In genomic region chr12:85146355-85146754, GRCm38 (mm10) we compare ENCODE assay signal across 12 mouse cellular contexts. TPM values are rescaled to one million over a fixed set of nuclear protein-coding genes. Genes with fewer than 3 reads are reported as not detected.
DNase-seq lines count a peak whose midpoint lies in the region; ATAC-seq and TF ChIP-seq lines count a peak whose summit lies in the region.
"Had no signal": no experiment of that assay in that cellular context is flagged by ENCODE, and none has a peak within 500 bp of the region (broad histone marks: within the 10 kb centered on the region; RNA-seq: fewer than 3 reads in every experiment).

No protein-coding gene starts in this region.

- 34% methylated on average over 9 of the region's 11 CpGs for WGBS in hindbrain, embryonic 13.5 days
- WGBS in hindbrain, embryonic 14.5 days, result 39% methylated on average over 9 of the region's 11 CpGs
- WGBS in lung, postnatal 0 days, result 26% methylated on average over 10 of the region's 11 CpGs
- 31% methylated on average over 9 of the region's 11 CpGs for WGBS in heart, embryonic 16.5 days
- 21% methylated on average over 10 of the region's 11 CpGs for WGBS in stomach, embryonic 16.5 days

- TF ChIP-seq CTCF in lung, postnatal 0 days (IDR thresholded peaks at IDR 0.05), result no peak

- H3K4me1 ChIP-seq in hindbrain, embryonic 13.5 days (replicated peaks), result peaks cover 37% of the 10 kb centered on the region
- peaks cover 14% of the 10 kb centered on the region for H3K4me1 ChIP-seq in hindbrain, embryonic 14.5 days (replicated peaks; ENCODE audit: control insufficient read depth, insufficient read depth, low read length)
- no peaks in the 10 kb centered on the region for H3K4me1 ChIP-seq in lung, postnatal 0 days (ENCODE audit: insufficient read depth, low read depth, low read length)
- peaks cover 18% of the 10 kb centered on the region for H3K4me1 ChIP-seq in heart, embryonic 16.5 days (ENCODE audit: control insufficient read depth, insufficient read depth, low read length)
- peaks cover 12% of the 10 kb centered on the region for H3K4me1 ChIP-seq in stomach, embryonic 16.5 days (ENCODE audit: control insufficient read depth, insufficient read depth, low read length)

- H3K9me3 ChIP-seq in hindbrain, embryonic 13.5 days, result 0 out of 2 replicates have a peak, but pooled peaks cover 4% of the 10 kb centered on the region
- no peaks in the 10 kb centered on the region for H3K9me3 ChIP-seq in hindbrain, embryonic 14.5 days (ENCODE audit: control insufficient read depth, low read length)
- H3K9me3 ChIP-seq in lung, postnatal 0 days (ENCODE audit: low read length), result no peaks in the 10 kb centered on the region
- no peaks in the 10 kb centered on the region for H3K9me3 ChIP-seq in heart, embryonic 16.5 days (replicated peaks; ENCODE audit: control insufficient read depth, low read length)
- H3K9me3 ChIP-seq in stomach, embryonic 16.5 days (replicated peaks; ENCODE audit: control insufficient read depth, low read length), result no peaks in the 10 kb centered on the region

- no peak for DNase-seq in hindbrain, embryonic 14.5 days (ENCODE audit: low spot score)
- DNase-seq in lung, postnatal 0 days (ENCODE audit: low spot score), result peak; percentile 80
- DNase-seq in lung, adult 18-20 months, result no peak
- DNase-seq in adrenal gland, adult 18-20 months (ENCODE audit: low spot score in 2 of 2), result no peak
- DNase-seq in ovary, adult 18-20 months (ENCODE audit: low spot score), result no peak
- DNase-seq: adrenal gland, postnatal 14 days; cerebellum, adult 2 months; right cerebral cortex, postnatal 4 days had no signal

- no peak for TF ChIP-seq EP300 in lung, postnatal 0 days (IDR thresholded peaks at IDR 0.05)

- H3K36me3 ChIP-seq in hindbrain, embryonic 13.5 days, result peaks cover 22% of the 10 kb centered on the region
- peaks cover 15% of the 10 kb centered on the region for H3K36me3 ChIP-seq in hindbrain, embryonic 14.5 days (replicated peaks; ENCODE audit: control insufficient read depth, insufficient read depth)
- no peaks in the 10 kb centered on the region for H3K36me3 ChIP-seq in lung, postnatal 0 days (ENCODE audit: insufficient read depth, low read length)
- H3K36me3 ChIP-seq in heart, embryonic 16.5 days (ENCODE audit: control insufficient read depth, insufficient read depth), result no peaks in the 10 kb centered on the region
- H3K36me3 ChIP-seq in stomach, embryonic 16.5 days (ENCODE audit: control insufficient read depth, insufficient read depth, low read length), result no peaks in the 10 kb centered on the region

- H3K4me2 ChIP-seq in hindbrain, embryonic 13.5 days, result no peak overlapping the region
- no peak overlapping the region for H3K4me2 ChIP-seq in hindbrain, embryonic 14.5 days (replicated peaks)
- H3K4me2 ChIP-seq in lung, postnatal 0 days (replicated peaks; ENCODE audit: low read depth, low read length), result no peak overlapping the region
- no peak overlapping the region for H3K4me2 ChIP-seq in heart, embryonic 16.5 days (ENCODE audit: low read depth, low read length)
- H3K4me2 ChIP-seq in stomach, embryonic 16.5 days (ENCODE audit: low read depth, low read length), result no peak overlapping the region
- H3K4me2 ChIP-seq: midbrain, embryonic 11.5 days had no signal

- no peak for ATAC-seq in hindbrain, embryonic 13.5 days (ENCODE audit: low FRiP score)
- no peak for ATAC-seq in hindbrain, embryonic 14.5 days (ENCODE audit: low FRiP score)
- ATAC-seq in lung, postnatal 0 days, result peak; percentile 61
- 0 out of 2 replicates have a peak, but pooled peaks have one; percentile 12 for ATAC-seq in heart, embryonic 16.5 days (replicated peaks; ENCODE audit: extremely low read depth, insufficient read depth, low FRiP score)
- peak; percentile 35; the same call in 1 of the 2 replicates for ATAC-seq in stomach, embryonic 16.5 days (ENCODE audit: insufficient read depth, low FRiP score)

- peak overlapping the region; percentile 19; the same call in 1 of the 2 replicates for H3K27ac ChIP-seq in hindbrain, embryonic 13.5 days
- H3K27ac ChIP-seq in hindbrain, embryonic 14.5 days, result no peak overlapping the region
- no peak overlapping the region for H3K27ac ChIP-seq in lung, postnatal 0 days (ENCODE audit: low read length)
- H3K27ac ChIP-seq in heart, embryonic 16.5 days (ENCODE audit: low read length), result no peak overlapping the region
- peak overlapping the region; percentile 68; the same call in 1 of the 2 replicates for H3K27ac ChIP-seq in stomach, embryonic 16.5 days (ENCODE audit: low read length)

- no peak overlapping the region for H3K9ac ChIP-seq in hindbrain, embryonic 13.5 days
- no peak overlapping the region for H3K9ac ChIP-seq in hindbrain, embryonic 14.5 days
- H3K9ac ChIP-seq in lung, postnatal 0 days (replicated peaks; ENCODE audit: low read depth), result no peak overlapping the region
- H3K9ac ChIP-seq in heart, embryonic 16.5 days (ENCODE audit: low read length), result no peak overlapping the region
- no peak overlapping the region for H3K9ac ChIP-seq in stomach, embryonic 16.5 days (ENCODE audit: low read length)

- H3K4me3 ChIP-seq in hindbrain, embryonic 13.5 days, result no peak overlapping the region
- no peak overlapping the region for H3K4me3 ChIP-seq in hindbrain, embryonic 14.5 days (replicated peaks; ENCODE audit: low read length)
- no peak overlapping the region for H3K4me3 ChIP-seq in lung, postnatal 0 days (ENCODE audit: low read depth, low read length)
- no peak overlapping the region for H3K4me3 ChIP-seq in heart, embryonic 16.5 days (ENCODE audit: low read length)
- no peak overlapping the region for H3K4me3 ChIP-seq in stomach, embryonic 16.5 days (replicated peaks; ENCODE audit: low read length)

- H3K27me3 ChIP-seq in hindbrain, embryonic 13.5 days, result peaks cover 6% of the 10 kb centered on the region; the same call in 1 of the 2 replicates
- no peaks in the 10 kb centered on the region for H3K27me3 ChIP-seq in hindbrain, embryonic 14.5 days (ENCODE audit: control insufficient read depth, insufficient read depth, low read length)
- no peaks in the 10 kb centered on the region for H3K27me3 ChIP-seq in lung, postnatal 0 days (replicated peaks; ENCODE audit: insufficient read depth, low read length)
- H3K27me3 ChIP-seq in heart, embryonic 16.5 days (ENCODE audit: control insufficient read depth, insufficient read depth, low read length), result no peaks in the 10 kb centered on the region; the same call in 1 of the 2 replicates
- H3K27me3 ChIP-seq in stomach, embryonic 16.5 days (ENCODE audit: control insufficient read depth, insufficient read depth, low read length), result peaks cover 11% of the 10 kb centered on the region

RNA-seq across cellular contexts. Expression of gene Rps6kl1, which starts 4.7 kb away (rescaled TPM):
- polyA plus RNA-seq in hindbrain, embryonic 13.5 days (2015; fragmentation: Nextera tagmentation; extraction: Ambion mirVana), result 23.3 and 24.1 TPM in 2 replicates
- polyA plus RNA-seq in hindbrain, embryonic 14.5 days (2014; fragmentation: Nextera tagmentation; extraction: Ambion mirVana), result 22.9 and 24.1 TPM in 2 replicates
- 0.82 and 0.83 TPM in 2 replicates for polyA plus RNA-seq in lung, postnatal 0 days (2015; fragmentation: Nextera tagmentation; extraction: Ambion mirVana)
- polyA plus RNA-seq in heart, embryonic 16.5 days (2015; fragmentation: Nextera tagmentation; extraction: Ambion mirVana), result 1.6 and 2.5 TPM in 2 replicates
- polyA plus RNA-seq in stomach, embryonic 16.5 days (2015; fragmentation: Nextera tagmentation; extraction: Ambion mirVana), result 1.3 and 1.8 TPM in 2 replicates
- 1 to 10 TPM in 1 of 2 experiments, under 1 TPM in 1; 0.80 to 1.3 TPM for total RNA-seq in adrenal gland, adult 18-20 months (2021)

RNA-seq across cellular contexts. Expression of gene Pgf, which starts 31.2 kb away (rescaled TPM):
- 7.5 and 9.4 TPM in 2 replicates for polyA plus RNA-seq in hindbrain, embryonic 13.5 days (2015; fragmentation: Nextera tagmentation; extraction: Ambion mirVana)
- 7.9 and 8.3 TPM in 2 replicates for polyA plus RNA-seq in hindbrain, embryonic 14.5 days (2014; fragmentation: Nextera tagmentation; extraction: Ambion mirVana)
- polyA plus RNA-seq in lung, postnatal 0 days (2015; fragmentation: Nextera tagmentation; extraction: Ambion mirVana), result 12.7 and 19.0 TPM in 2 replicates
- polyA plus RNA-seq in heart, embryonic 16.5 days (2015; fragmentation: Nextera tagmentation; extraction: Ambion mirVana), result 8.2 and 9.2 TPM in 2 replicates
- polyA plus RNA-seq in stomach, embryonic 16.5 days (2015; fragmentation: Nextera tagmentation; extraction: Ambion mirVana), result 14.9 and 16.3 TPM in 2 replicates
- 1 to 10 TPM in 1 of 2 experiments, under 1 TPM in 1; 0.30 to 1.4 TPM for total RNA-seq in adrenal gland, adult 18-20 months (2021)

RNA-seq across cellular contexts. Expression of gene Dlst, which starts 35.7 kb away (rescaled TPM):
- polyA plus RNA-seq in hindbrain, embryonic 13.5 days (2015; fragmentation: Nextera tagmentation; extraction: Ambion mirVana), result 103 and 107 TPM in 2 replicates
- polyA plus RNA-seq in hindbrain, embryonic 14.5 days (2014; fragmentation: Nextera tagmentation; extraction: Ambion mirVana), result 101 and 114 TPM in 2 replicates
- 70.7 and 72.5 TPM in 2 replicates for polyA plus RNA-seq in lung, postnatal 0 days (2015; fragmentation: Nextera tagmentation; extraction: Ambion mirVana)
- 254 and 264 TPM in 2 replicates for polyA plus RNA-seq in heart, embryonic 16.5 days (2015; fragmentation: Nextera tagmentation; extraction: Ambion mirVana)
- 113 TPM in 2 replicates for polyA plus RNA-seq in stomach, embryonic 16.5 days (2015; fragmentation: Nextera tagmentation; extraction: Ambion mirVana)
- 100 to 1,000 TPM; 364 to 483 TPM for total RNA-seq in adrenal gland, adult 18-20 months (2021)

RNA-seq across cellular contexts. Expression of gene Prox2, which starts 35.8 kb away (rescaled TPM):
- polyA plus RNA-seq in hindbrain, embryonic 13.5 days (2015; fragmentation: Nextera tagmentation; extraction: Ambion mirVana), result 2.0 and 2.2 TPM in 2 replicates
- 1.9 TPM in 2 replicates for polyA plus RNA-seq in hindbrain, embryonic 14.5 days (2014; fragmentation: Nextera tagmentation; extraction: Ambion mirVana)
- 3.7 and 5.6 TPM in 2 replicates for polyA plus RNA-seq in lung, postnatal 0 days (2015; fragmentation: Nextera tagmentation; extraction: Ambion mirVana)
- 1.8 and 2.4 TPM in 2 replicates for polyA plus RNA-seq in heart, embryonic 16.5 days (2015; fragmentation: Nextera tagmentation; extraction: Ambion mirVana)
- polyA plus RNA-seq in stomach, embryonic 16.5 days (2015; fragmentation: Nextera tagmentation; extraction: Ambion mirVana), result 2.9 and 3.0 TPM in 2 replicates
- 1 to 10 TPM; 2.5 to 4.1 TPM for total RNA-seq in adrenal gland, adult 18-20 months (2021)

Comparison
In these comparisons a context has a peak if more than half of its experiments do, and no peak if none do; other contexts are left out.
1. H3K27ac ChIP-seq: peak in hindbrain, embryonic 13.5 days (single experiment) and stomach, embryonic 16.5 days (single experiment); none in hindbrain, embryonic 14.5 days (single experiment), lung, postnatal 0 days (single experiment) and heart, embryonic 16.5 days (single experiment).
2. ATAC-seq: peak in lung, postnatal 0 days (single experiment), heart, embryonic 16.5 days (single experiment) and stomach, embryonic 16.5 days (single experiment); none in hindbrain, embryonic 13.5 days (single experiment) and hindbrain, embryonic 14.5 days (single experiment).